Mouse (Mus musculus): ENCODE measurements around the gene Ranbp1.

DNA sequence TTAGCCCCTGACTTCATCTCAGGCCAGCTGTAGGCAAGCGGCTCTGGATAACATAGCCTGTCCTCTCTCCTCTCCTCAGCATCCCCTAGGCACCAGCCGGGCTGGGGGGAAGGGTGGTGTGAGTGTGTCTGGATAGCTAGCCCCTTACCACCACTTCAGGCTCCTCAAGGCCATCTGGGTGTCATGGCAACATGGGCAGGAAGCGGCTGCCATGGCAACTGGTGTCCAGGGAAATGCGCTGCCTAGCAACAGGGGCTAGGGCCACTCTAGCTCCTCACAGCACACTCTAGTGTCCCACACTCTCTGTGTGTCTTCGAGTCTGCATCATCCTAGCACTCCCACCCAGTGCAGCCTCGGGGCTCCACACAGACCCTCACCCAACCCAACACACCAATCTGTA, 34.8 kb downstream of the Ranbp1 start:
- TF ChIP-seq CTCF (IDR thresholded peaks at IDR 0.05; ENCODE audit: insufficient read depth, low read depth, low read length) (no peak), POLR2A (IDR thresholded peaks at IDR 0.05; ENCODE audit: insufficient read depth, low read depth, low read length) (no peak)
